Mouse (Mus musculus): ENCODE results near the gene Slc25a12. TPM values are rescaled to one million over a fixed set of nuclear protein-coding genes. Genes with fewer than 3 reads are reported as not detected.

The Slc25a12 gene
- total RNA-seq, 1 experiment from 2014 or later: 40.6 TPM

DNA sequence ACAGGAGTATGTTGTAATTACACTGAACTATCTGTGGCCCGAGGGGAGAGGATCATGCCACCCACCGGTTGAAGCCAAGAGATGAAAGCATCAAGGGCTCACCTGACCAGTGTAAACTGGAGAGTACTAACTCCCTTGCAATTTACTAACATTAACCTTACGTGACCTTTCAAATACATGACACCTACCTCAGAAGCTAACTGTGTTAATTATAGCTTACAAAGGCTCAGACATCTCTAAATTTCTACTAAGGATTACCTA, 15.9 kb downstream of the Slc25a12 start:
- no peak for ATAC-seq (ENCODE audit: extremely low read depth, insufficient number of reproducible peaks, low FRiP score, poor library complexity, severe bottlenecking)

DNA sequence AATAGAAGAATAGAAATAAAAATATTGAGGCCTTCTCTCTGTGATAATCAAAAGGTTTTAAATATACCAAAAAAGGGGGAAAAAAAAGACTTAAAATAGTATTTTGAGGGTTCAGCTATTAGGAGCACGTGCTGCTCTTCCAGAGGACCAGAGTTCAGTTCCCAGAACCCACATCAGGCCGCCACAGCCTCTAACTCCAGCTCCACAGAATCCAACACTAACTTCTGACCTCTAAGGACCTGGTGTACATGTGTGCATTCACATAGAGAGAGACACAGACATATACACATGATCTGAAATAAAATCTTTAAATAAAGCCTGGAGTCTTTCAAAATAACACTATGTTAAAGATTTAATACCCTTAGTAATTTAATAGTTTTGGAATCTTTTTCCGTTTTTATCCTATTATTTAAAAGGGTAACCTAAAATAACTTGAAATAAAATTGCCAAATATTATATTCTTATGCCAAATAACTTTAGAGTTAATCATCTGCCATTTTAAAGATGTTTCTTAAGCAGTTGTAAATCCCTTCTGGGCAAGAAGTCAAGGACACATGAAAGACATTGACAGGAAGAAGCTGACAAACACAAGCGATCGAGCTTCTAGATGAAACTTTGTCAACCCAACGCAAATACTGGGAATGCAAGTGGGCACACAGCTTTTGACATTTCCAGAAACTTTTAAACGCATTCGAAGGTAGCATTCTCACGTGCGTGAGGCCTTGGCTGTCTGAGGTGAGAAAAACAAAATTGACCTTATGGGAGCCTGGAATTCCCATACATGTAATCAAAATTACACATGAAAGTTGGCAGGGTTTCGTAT, 16.4 kb downstream of the Slc25a12 start:
- ATAC-seq (ENCODE audit: extremely low read depth, insufficient number of reproducible peaks, low FRiP score, poor library complexity, severe bottlenecking): no peak

DNA sequence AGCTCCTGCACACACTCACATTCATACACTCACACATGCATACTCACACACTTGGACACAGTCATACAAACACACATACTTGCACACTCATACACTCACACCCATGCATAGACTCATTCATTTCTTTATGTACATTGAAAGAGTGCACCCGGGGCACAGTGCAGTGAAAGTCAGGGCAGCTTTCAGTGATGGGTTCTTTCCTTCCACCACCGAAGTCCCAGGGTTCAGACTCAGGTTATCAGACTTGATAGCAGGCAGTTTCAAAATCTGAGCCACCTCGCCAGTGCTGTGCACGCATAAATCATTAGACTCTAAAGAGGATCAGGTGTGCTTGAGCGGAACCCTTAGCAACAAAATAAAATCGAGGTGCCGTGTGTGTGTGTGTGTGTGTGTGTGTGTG, 17.4 kb downstream of the Slc25a12 start:
- ATAC-seq (ENCODE audit: extremely low read depth, insufficient number of reproducible peaks, low FRiP score, poor library complexity, severe bottlenecking): no peak

DNA sequence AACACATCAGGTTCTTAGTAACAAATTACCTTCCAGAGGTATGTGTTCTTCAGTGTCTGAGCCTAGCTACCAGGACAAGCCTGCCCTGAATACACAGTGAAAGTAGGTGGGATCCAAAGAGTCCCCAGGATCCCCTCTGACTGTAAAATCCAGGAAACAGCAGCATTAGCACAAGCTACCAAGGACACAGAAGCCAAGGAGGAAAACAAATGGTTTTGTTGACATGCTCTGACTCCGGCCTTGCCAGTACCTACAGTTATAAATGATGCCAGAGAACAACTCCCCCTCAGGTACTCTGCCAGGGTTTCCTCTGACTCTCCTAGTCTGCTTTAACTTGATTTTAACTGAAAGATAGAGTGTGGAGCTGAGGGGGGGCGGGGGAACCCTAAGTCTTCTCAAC, 18.0 kb downstream of the Slc25a12 start:
- no peak for ATAC-seq (ENCODE audit: extremely low read depth, insufficient number of reproducible peaks, low FRiP score, poor library complexity, severe bottlenecking)

DNA sequence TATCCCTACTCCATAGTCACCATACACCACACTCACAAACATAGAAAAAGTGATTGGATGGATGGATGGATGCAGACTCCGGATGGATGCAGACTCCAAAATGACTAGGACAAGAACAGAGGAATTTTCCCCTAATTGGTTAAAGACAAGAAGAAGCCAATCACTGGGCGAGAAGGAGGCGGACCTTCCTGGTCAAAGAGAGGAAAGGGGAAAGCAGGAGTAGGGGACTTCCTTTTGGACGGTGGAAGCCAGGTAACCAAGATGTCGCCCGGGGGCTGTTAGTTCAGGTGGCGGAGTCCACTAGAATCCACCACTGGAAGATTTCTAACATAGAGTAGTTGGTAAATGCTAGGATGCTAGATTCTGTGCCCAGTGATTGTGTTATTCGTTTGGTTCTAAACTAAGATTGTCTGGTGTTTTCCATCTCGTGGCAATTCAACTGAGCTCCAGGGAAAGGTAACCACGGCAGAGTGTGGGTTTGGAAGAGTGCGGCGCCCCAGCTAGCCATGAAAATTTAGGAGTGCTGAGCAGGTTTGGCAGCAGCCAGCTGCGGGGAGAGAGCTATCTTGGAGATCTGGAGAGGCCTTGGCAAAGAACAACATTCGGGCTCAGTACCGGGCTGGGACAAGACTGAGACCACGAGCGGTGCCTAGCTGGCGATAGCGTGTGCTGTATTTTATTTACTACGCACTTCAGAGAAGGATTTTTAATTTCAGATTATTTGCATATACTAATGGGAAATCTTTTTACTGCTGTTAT, 19.6 kb downstream of the Slc25a12 start:
- no peak for ATAC-seq (ENCODE audit: extremely low read depth, insufficient number of reproducible peaks, low FRiP score, poor library complexity, severe bottlenecking)

DNA sequence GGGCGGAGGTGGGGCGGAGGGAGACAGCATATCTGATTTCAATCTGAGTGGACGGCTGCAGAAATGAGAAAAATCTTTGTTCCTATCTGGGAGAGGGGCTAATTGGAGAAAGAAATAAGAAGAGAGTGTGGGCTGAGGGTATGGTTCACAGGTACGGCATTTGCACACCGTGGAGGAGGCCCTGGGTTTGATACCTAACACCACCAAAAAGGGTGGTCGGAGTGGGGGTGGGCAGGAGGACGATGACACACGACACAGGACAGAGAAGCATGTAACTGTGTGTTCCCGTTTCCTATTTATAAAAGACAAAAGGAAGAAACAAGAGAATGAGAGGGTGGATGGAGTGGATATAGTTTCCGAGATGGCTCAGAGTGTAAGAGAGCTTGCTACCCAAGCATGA, 20.4 kb downstream of the Slc25a12 start:
- no peak for ATAC-seq (ENCODE audit: extremely low read depth, insufficient number of reproducible peaks, low FRiP score, poor library complexity, severe bottlenecking)

DNA sequence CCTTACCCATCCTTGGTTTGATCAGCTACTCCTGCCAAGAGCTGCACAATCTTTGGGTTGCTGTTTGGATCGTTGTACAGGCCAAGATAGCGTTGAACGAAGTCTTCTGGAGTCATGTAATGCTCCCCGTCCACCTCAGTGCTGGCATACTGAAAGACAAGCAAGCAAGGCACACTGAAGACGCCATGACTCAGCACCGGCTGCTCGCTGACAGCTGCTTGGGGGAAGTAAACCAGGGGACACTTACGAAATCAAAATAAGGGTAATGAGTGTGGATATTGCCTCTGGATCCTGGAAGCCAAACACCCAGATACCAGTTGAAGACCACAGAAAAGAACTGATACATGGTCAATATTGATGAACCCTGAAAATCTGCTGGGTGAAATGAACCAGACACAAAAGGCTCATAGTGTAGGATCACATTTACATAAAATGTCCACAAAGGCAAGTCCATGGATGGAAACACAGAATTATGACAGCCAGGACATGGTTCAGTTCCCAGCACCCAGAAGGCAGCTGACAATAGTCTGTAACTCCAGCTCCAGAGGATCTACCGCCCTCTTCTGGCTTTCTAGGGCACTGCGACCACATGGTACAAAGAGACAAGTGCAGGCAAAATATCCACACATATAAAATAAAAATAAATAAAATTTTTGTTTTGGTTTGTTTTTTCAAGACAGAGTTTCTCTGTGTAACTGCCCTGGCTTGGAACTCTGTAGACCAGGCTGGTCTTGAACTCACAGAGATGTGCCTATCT, 23.5 kb downstream of the Slc25a12 start:
- peak; percentile 72; the same call in 1 of the 2 replicates for ATAC-seq (ENCODE audit: extremely low read depth, insufficient number of reproducible peaks, low FRiP score, poor library complexity, severe bottlenecking)

DNA sequence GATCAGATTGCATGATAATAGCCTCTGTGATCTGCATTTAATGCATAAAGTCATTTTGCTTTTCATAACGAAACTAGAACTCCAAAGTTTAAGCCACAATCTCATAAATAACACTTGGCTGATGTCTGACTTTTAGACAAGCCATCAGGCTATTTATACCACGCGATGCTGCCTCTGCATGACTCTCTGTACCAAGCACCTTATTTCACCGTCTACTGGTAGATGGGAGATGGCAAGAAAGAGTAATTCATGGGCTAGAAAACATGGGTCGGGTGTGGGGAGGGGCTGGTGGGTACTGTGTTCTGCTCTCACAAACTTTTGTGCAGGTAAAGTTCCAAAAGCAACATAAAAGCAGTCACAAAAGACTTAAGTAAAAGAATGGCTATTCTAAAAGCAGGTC, 27.4 kb downstream of the Slc25a12 start:
- ATAC-seq (ENCODE audit: extremely low read depth, insufficient number of reproducible peaks, low FRiP score, poor library complexity, severe bottlenecking): no peak

DNA sequence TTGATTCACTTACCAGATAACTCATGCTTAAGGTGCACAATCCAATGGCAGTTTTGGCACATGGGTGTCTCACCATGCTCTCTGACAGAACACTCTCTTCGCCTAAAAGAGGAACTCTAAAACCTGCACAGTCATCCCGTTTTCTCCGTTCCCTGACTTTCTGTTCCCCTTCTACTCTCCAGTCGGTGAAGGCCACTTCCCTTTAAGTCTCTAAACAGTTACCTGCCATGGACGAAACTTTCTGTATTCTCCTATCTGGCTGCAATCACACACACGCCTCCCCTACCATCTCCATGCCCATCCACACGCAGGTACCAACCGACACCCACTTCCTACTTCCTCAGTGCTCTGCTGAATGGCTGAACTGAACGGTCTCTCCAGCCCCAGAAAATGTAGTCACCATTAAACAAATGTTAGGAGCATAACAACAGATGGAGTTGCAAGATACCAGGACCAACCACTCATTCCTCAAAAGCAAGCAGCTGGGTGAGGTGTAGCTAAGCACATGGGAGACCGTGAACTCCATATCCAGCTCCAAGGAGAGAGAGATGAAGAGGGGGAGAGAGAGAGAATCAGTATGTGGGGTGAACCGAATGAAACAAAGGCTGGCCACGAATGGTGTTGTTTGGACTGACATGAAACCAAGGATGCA, 29.3 kb downstream of the Slc25a12 start:
- ATAC-seq (ENCODE audit: extremely low read depth, insufficient number of reproducible peaks, low FRiP score, poor library complexity, severe bottlenecking): peak; percentile 93

DNA sequence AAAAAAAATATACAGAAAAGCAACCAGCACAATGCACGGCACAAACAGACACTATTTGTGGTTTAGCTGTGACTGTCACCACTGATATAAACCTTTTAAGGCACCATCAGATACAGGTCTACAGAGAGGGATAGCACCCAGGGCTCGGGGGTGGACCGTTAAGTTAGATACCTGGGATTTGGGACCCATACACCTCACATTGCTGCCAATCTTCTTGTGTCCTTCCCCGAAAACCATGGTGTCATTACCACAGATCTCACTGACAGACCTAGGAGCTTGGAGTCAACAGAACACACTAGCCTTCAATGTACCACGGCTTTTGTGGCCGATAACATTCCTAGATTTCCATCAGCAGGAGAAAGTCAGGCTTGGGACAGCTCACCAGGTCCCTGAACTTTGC, 30.9 kb downstream of the Slc25a12 start:
- ATAC-seq (ENCODE audit: extremely low read depth, insufficient number of reproducible peaks, low FRiP score, poor library complexity, severe bottlenecking): no peak

DNA sequence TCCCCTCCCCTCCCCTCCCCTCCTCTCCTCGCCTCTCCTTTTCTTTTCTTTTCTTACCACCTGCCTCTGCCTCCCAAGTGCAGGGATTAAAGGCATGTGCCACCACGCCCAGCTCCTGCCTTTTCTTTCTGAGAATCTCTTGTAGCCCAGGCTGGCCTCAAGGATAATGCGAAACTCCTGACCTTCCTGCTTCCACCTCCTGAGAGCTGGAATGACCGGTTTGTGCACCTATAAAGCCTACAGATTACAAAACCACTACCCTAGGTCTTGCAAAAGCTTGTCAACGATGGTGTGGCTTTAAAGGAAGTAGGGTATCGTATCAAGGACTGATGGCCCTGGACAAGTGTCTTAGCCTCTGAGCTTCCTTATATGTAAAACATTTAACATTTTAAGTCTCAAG, 31.3 kb downstream of the Slc25a12 start:
- no peak for ATAC-seq (ENCODE audit: extremely low read depth, insufficient number of reproducible peaks, low FRiP score, poor library complexity, severe bottlenecking)

DNA sequence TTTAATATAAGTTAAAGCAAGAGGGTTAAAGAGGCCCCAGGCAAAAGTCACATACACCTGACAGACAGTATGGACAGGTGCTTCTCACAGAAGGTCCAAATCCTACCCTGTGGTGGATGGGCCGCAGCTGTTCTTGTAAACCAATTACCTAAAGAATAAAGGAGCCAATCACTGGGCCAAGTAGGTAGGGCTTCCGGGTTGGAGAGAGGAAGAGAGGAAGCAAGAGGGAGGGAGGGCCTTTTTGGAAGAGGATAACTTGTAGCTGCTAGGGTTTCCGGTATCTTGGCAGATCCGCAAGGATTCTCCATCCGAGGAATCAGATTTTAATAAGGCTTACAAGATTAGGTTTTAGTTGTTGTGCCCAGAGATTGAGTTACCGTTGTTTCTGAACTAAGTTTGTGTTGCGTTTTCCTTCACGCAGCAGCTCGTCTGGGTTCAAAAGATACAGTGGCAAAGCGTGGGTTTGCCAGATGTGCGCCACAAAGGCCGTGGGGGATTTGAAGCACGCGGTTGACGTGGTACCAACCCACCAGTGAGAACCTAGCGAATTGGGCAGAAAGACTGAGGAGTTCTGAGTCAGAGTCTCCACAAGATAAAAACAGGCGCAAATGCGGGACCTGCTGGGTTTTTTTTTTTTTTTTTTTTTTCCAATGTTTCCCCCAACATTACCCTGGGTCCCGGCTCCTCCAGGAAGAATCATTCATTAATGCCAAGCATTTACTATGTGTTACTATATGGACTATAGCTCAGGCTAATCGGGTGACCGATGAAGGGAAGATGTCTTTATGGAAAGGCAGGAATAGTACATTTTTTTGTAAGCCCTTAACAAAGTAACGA, 33.3 kb downstream of the Slc25a12 start:
- ATAC-seq (ENCODE audit: extremely low read depth, insufficient number of reproducible peaks, low FRiP score, poor library complexity, severe bottlenecking): no peak

DNA sequence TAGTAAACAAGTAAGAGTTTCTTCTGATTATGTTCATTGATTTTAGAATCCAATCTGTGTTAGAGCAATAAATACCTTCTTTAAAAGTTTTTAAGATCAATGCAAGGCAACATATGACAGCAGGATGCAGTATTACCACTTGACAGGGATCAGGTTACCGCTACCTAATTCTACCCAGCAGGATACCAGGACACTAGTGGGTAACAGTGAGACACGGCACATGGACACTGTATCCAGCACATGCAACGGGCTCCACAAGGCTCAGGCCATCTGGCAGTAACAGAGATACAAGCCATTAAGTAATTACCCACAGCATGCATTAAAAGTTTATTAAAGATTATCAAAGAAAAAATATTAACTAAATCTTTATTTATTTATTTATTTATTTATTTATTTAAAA, 37.8 kb downstream of the Slc25a12 start:
- no peak for ATAC-seq (ENCODE audit: extremely low read depth, insufficient number of reproducible peaks, low FRiP score, poor library complexity, severe bottlenecking)

DNA sequence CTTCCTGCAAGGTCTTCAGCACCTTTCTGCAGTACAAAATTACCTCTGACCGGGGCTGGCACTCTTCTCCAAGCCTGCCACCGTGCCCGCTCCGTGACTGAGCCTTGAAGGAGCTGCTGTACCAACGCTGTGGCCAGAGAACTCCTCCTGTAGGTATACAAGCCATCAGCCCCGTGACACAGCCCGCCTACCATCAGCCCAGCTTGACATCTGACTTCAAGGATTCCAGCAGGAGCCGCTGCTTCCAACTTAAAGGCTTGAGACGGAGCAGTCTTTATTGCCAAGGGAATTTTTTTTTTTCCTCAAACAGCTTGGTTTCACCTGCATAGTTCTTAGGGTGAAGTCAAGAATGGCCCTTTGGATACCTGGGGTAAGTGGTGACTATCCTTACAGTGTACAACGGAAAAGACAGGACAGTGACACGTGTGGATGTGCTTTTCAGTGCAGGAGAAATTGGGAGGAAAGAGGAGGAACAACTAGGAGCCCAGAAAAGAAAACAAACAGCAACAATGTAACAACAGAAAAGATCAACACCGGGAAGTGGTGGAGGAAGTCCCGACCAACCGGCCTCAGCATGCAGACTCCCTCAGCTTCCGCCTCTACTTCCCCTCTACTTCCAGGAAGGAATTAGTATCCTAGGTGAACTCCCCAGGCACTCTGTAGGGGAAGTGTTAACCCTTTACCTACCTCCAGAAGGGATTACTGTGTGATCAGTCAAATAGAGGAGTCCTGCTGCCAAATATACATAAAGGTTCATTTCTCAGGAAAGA, 39.0 kb downstream of the Slc25a12 start:
- ATAC-seq (ENCODE audit: extremely low read depth, insufficient number of reproducible peaks, low FRiP score, poor library complexity, severe bottlenecking): no peak

DNA sequence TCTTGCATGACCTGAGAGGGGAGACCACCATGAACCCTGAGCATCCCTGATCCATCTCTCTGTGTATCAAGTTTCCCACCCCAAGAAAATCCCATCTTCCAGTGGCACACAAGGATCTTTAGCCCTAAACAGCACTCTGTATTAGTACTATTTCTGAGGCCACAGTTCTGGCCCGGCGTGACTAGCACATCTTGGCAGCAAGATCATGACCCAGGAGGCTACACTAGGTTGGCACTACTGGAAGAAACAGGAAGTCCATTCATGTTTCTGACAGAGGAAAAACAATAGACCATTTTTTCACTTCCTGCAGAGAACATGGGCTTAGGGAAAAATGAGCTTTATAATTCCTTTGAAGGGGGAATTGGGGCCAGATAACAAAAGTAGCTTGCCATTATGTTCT, 39.8 kb downstream of the Slc25a12 start:
- ATAC-seq (ENCODE audit: extremely low read depth, insufficient number of reproducible peaks, low FRiP score, poor library complexity, severe bottlenecking): no peak

DNA sequence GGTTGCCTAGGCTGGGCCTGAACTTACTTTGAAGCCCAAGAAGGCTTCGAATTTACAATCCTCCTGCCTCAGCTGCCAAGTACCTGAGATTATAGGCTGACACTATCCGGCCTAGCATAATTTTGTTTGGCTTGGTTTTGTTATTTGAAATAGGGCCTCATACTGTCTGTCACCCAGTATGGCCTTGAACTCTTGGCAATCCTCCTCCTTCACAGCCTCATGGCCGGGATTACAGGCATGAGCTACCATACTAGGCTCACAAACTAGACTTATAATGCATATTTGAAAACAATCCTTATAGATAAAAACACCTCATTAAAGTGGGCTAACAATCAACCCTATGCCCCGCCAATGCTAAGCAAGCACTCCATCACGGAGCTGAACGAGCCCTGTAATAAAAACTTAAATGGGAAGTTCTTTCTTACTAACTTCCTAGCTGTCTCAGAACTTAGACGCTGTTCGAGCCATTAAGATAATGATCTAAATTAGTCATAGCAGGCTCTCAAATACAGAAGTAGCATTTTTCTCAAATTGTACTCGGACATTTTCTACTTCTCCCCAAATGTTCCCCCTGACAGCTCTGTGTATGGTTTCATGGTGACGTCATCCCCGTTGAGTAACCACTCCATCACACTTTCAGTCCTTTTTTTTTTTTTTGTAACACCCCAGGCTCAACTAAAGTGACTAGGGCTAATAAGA, 40.6 kb downstream of the Slc25a12 start:
- no peak for ATAC-seq (ENCODE audit: extremely low read depth, insufficient number of reproducible peaks, low FRiP score, poor library complexity, severe bottlenecking)

DNA sequence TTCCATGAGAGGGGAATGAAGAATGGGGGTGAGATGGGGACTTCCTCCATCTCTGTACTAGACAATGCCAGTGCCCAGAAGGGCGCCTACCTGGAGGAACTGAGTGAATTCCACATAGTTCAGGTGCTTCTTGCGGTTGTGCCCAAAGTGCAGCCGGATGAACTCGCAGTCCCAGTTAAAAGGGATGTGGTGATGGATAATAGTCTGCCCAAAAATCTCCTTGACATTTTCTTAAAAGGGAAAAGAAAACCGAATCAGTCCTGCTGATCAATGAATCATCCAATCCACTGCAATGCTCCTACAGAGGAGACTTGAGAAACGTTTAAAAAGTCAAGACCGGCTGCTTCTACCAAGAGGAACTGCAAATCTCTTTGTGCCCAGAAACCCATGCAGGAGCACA, 43.7 kb downstream of the Slc25a12 start:
- no peak for ATAC-seq (ENCODE audit: extremely low read depth, insufficient number of reproducible peaks, low FRiP score, poor library complexity, severe bottlenecking)

All from neutrophil, adult 5-6 weeks (primary cell).